Mouse (Mus musculus) megakaryocyte, embryonic 14.5 days (primary cell): ENCODE results near the gene Myog. TPM values are rescaled to one million over a fixed set of nuclear protein-coding genes. Genes with fewer than 3 reads are reported as not detected.

Source experiments
- H3K27me3 ChIP-seq: replicated peaks from 2 replicates; pipeline ENCODE3; 2012; ENCODE audit warnings: inconsistent platforms
- H3K36me3 ChIP-seq: replicated peaks from 2 replicates; pipeline ENCODE3; 2012; ENCODE audit warnings: low read length, inconsistent platforms, mixed read lengths
- H3K4me1 ChIP-seq: 2 replicates; pipeline ENCODE4 v1.6.1; 2012; ENCODE audit warnings: inconsistent platforms
- H3K4me3 ChIP-seq: replicated peaks from 2 replicates; pipeline ENCODE3; 2012; ENCODE audit warnings: moderate library complexity, mild to moderate bottlenecking, inconsistent platforms
- H3K9me3 ChIP-seq: 2 replicates; pipeline ENCODE4 v1.6.1; 2012; ENCODE audit warnings: inconsistent platforms
- FLI1 ChIP-seq: IDR thresholded peaks from 2 replicates; pipeline ENCODE4 v1.6.1; 2012; ENCODE audit warnings: low read length, inconsistent platforms, mixed read lengths
- GATA1 ChIP-seq: IDR thresholded peaks from 3 replicates; pipeline ENCODE4 v1.6.1; 2012; ENCODE audit warnings: mixed read lengths, low read length, inconsistent platforms, borderline replicate concordance
- polyA plus RNA-seq: library from polyadenylated mRNA; stranded (reverse); fragments of >175 nt; gene quantifications from 2 replicates; pipeline ENCODE4 v1.2.3, GENCODE M21; 2012; ENCODE audit warnings: low replicate concordance; ENCODE audit not compliant: insufficient read depth

Myog gene
- polyA plus RNA-seq, 1 experiment = not detected

- Histone ChIP-seq H3K4me3 (no peak overlapping the region), H3K27me3 (peaks cover 60% of the 10 kb centered on the region), H3K36me3 (no peaks in the 10 kb centered on the region), H3K9me3 (no peaks in the 10 kb centered on the region), H3K4me1 (peaks cover 5% of the 10 kb centered on the region; the same call in 1 of the 2 replicates)
- no peak for TF ChIP-seq FLI1
- TF ChIP-seq GATA1 = no peak
These were observed 25.4 kb downstream of the Myog start for GRCm38 (mm10) chr1:134315181-134315580.

- Histone ChIP-seq H3K27me3 (peaks cover 63% of the 10 kb centered on the region), H3K36me3 (no peaks in the 10 kb centered on the region), H3K9me3 (no peaks in the 10 kb centered on the region), H3K4me1 (peaks cover 5% of the 10 kb centered on the region; the same call in 1 of the 2 replicates), H3K4me3 (no peak overlapping the region)
- no peak for TF ChIP-seq FLI1
- no peak for TF ChIP-seq GATA1
These were observed 26.6 kb downstream of the Myog start for GRCm38 (mm10) chr1:134316361-134316760.

- Histone ChIP-seq H3K4me3 (no peak overlapping the region), H3K36me3 (no peaks in the 10 kb centered on the region), H3K4me1 (peaks cover 13% of the 10 kb centered on the region; the same call in 1 of the 2 replicates), H3K27me3 (peaks cover 59% of the 10 kb centered on the region), H3K9me3 (no peaks in the 10 kb centered on the region)
- TF ChIP-seq GATA1 (no peak), FLI1 (no peak)
These were observed 28.5 kb downstream of the Myog start for GRCm38 (mm10) chr1:134318261-134318660.

- H3K36me3 ChIP-seq = no peaks in the 10 kb centered on the region
- peaks cover 13% of the 10 kb centered on the region; the same call in 1 of the 2 replicates for H3K4me1 ChIP-seq
- TF ChIP-seq GATA1 (no peak), FLI1 (no peak)
- H3K4me3 ChIP-seq = no peak overlapping the region
- peaks cover 67% of the 10 kb centered on the region for H3K27me3 ChIP-seq
- H3K9me3 ChIP-seq = no peaks in the 10 kb centered on the region
These were observed 31.0 kb downstream of the Myog start for GRCm38 (mm10) chr1:134320691-134321301.

GRCm38 (mm10) chr1:134322591-134322990 is 32.8 kb downstream of the Myog start:
- Histone ChIP-seq H3K36me3 (no peaks in the 10 kb centered on the region), H3K4me1 (peaks cover 14% of the 10 kb centered on the region), H3K9me3 (no peaks in the 10 kb centered on the region), H3K27me3 (peaks cover 68% of the 10 kb centered on the region), H3K4me3 (peak overlapping the region; percentile 51)
- TF ChIP-seq GATA1 (no peak), FLI1 (no peak)

- no peak overlapping the region for H3K4me3 ChIP-seq
- H3K9me3 ChIP-seq = no peaks in the 10 kb centered on the region
- peaks cover 32% of the 10 kb centered on the region for H3K4me1 ChIP-seq
- peaks cover 66% of the 10 kb centered on the region for H3K27me3 ChIP-seq
- no peaks in the 10 kb centered on the region for H3K36me3 ChIP-seq
- TF ChIP-seq FLI1 (no peak), GATA1 (no peak)
These were observed 37.1 kb downstream of the Myog start for GRCm38 (mm10) chr1:134326841-134327346.

- peaks cover 35% of the 10 kb centered on the region for H3K27me3 ChIP-seq
These were observed 42.3 kb downstream of the Myog start for GRCm38 (mm10) chr1:134331879-134332635.

GRCm38 (mm10) chr1:134332770-134333271 is 43.0 kb downstream of the Myog start, which contains the start of gene Ppfia4:
Ppfia4 (minus strand) TSS chr1:134332928.
- Histone ChIP-seq H3K27me3 (peaks cover 33% of the 10 kb centered on the region), H3K4me3 (peak within 1 kb of the TSS; percentile 34), H3K9me3 (no peaks in the 10 kb centered on the region), H3K36me3 (no peaks in the 10 kb centered on the region), H3K4me1 (peaks cover 71% of the 10 kb centered on the region)
- TF ChIP-seq FLI1 = no peak
- no peak for TF ChIP-seq GATA1

More at GRCm38 (mm10) chr1:134331879-134332635, 42.3 kb downstream of the Myog start:
- Histone ChIP-seq H3K36me3 (no peaks in the 10 kb centered on the region), H3K4me1 (peaks cover 75% of the 10 kb centered on the region), H3K4me3 (peak overlapping the region; percentile 34), H3K9me3 (no peaks in the 10 kb centered on the region)
- no peak for TF ChIP-seq FLI1
- no peak for TF ChIP-seq GATA1

GRCm38 (mm10) chr1:134333371-134334110 is 43.8 kb downstream of the Myog start:
- Histone ChIP-seq H3K27me3 (peaks cover 28% of the 10 kb centered on the region), H3K9me3 (no peaks in the 10 kb centered on the region), H3K36me3 (no peaks in the 10 kb centered on the region), H3K4me1 (peaks cover 66% of the 10 kb centered on the region), H3K4me3 (no peak overlapping the region)
- TF ChIP-seq GATA1 (no peak), FLI1 (no peak)
